Mouse (Mus musculus): ENCODE measurements around the gene Slc20a1. TPM values are rescaled to one million over a fixed set of nuclear protein-coding genes. Genes with fewer than 3 reads are reported as not detected.

Slc20a1 gene
- polyA plus RNA-seq, 1 experiment = 159 TPM

- no peaks in the 10 kb centered on the region for H3K4me1 ChIP-seq (ENCODE audit: control insufficient read depth, insufficient read depth, low read length)
- H3K27me3 ChIP-seq (ENCODE audit: control insufficient read depth, insufficient read depth, low read length) = no peaks in the 10 kb centered on the region
- TF ChIP-seq POLR2A (IDR thresholded peaks at IDR 0.05; ENCODE audit: borderline replicate concordance, insufficient read depth, low read length) = no peak
- TF ChIP-seq CTCF (IDR thresholded peaks at IDR 0.05; ENCODE audit: borderline replicate concordance, insufficient read depth, low read depth, low read length) = no peak
- H3K27ac ChIP-seq (ENCODE audit: insufficient read depth, low read length) = no peak overlapping the region
- no peak overlapping the region for H3K4me3 ChIP-seq (replicated peaks; ENCODE audit: insufficient read depth, low read depth, low read length)
- WGBS = 100% methylated on average over 2 of the region's 2 CpGs
- DNase-seq = no peak
Measured at GRCm38 (mm10) chr2:129196317-129196716, 2.2 kb upstream of the Slc20a1 start.

GRCm38 (mm10) chr2:129197197-129197596 lies 1.4 kb upstream of the Slc20a1 start:
- Histone ChIP-seq H3K27me3 (ENCODE audit: control insufficient read depth, insufficient read depth, low read length) (no peaks in the 10 kb centered on the region), H3K27ac (ENCODE audit: insufficient read depth, low read length) (no peak overlapping the region), H3K4me1 (ENCODE audit: control insufficient read depth, insufficient read depth, low read length) (no peaks in the 10 kb centered on the region), H3K4me3 (replicated peaks; ENCODE audit: insufficient read depth, low read depth, low read length) (no peak overlapping the region)
- DNase-seq = no peak
- WGBS = 77% methylated on average over 5 of the region's 5 CpGs
- TF ChIP-seq POLR2A (IDR thresholded peaks at IDR 0.05; ENCODE audit: borderline replicate concordance, insufficient read depth, low read length) (no peak), CTCF (IDR thresholded peaks at IDR 0.05; ENCODE audit: borderline replicate concordance, insufficient read depth, low read depth, low read length) (no peak)

DNA sequence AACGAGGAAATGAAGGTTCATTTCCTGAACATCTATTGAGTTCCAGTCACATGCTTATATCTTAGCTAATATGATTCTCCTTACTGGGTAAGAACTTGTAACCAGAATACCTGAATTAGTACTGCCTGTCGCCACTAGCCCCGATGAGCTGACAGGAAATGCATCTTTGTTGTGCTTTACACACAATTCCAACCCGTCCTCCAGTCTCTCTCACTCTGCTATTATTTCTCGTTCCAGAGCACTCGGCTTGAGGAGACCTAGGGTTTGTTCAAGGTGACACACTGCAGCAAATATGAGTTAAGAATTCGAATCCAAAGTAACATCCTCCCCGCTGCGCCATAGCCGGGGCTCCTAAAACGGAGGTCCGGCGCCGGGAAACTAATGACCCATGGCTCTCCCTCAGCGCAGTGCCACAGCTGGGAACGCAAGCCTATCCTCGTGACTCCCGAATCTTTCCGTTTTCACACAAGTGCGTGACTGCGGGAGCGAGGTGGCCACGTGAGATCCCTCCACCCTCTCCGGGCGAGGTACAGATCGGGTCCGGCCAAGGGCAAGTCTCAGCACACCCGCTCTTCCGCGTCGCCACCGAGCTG lies 625 bp upstream of the Slc20a1 start:
- no peaks in the 10 kb centered on the region for H3K4me1 ChIP-seq (ENCODE audit: control insufficient read depth, insufficient read depth, low read length)
- DNase-seq = no peak
- 1% methylated on average over 32 of the region's 32 CpGs for WGBS
- TF ChIP-seq POLR2A (IDR thresholded peaks at IDR 0.05; ENCODE audit: borderline replicate concordance, insufficient read depth, low read length) (no peak), CTCF (IDR thresholded peaks at IDR 0.05; ENCODE audit: borderline replicate concordance, insufficient read depth, low read depth, low read length) (no peak)
- peak overlapping the region; percentile 71 for H3K27ac ChIP-seq (ENCODE audit: insufficient read depth, low read length)
- H3K4me3 ChIP-seq (replicated peaks; ENCODE audit: insufficient read depth, low read depth, low read length) = peak overlapping the region; percentile 90
- H3K27me3 ChIP-seq (ENCODE audit: control insufficient read depth, insufficient read depth, low read length) = no peaks in the 10 kb centered on the region

DNA sequence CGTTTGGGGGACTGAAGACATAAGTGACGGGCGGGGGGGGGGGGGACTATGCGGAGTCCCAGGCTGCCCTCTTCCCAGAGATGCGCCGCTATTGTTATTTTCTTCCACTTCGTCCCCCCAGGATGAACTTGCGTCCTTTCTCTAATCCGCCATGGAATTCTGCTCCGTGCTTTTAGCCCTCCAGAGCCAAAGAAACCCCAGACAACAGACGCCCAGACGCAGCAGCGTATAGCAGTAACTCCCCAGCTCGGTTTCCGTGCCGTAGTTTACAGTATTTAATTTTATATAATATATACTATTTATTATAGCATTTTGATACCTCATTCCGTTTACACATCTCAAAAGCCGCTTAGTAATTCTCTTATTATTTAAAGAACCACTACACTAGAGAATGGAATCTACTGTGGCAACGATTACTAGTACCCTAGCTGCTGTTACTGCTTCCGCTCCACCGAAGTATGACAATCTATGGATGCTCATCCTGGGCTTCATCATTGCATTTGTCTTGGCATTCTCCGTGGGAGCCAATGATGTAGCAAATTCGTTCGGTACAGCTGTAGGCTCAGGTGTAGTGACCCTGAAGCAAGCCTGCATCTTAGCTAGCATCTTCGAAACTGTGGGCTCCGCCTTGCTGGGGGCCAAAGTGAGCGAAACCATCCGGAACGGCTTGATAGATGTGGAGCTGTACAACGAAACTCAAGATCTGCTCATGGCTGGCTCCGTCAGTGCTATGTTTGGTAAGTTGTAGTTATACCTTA lies 943 bp downstream of the Slc20a1 start:
- Histone ChIP-seq H3K4me1 (ENCODE audit: control insufficient read depth, insufficient read depth, low read length) (no peaks in the 10 kb centered on the region), H3K4me3 (replicated peaks; ENCODE audit: insufficient read depth, low read depth, low read length) (peak overlapping the region; percentile 99), H3K27me3 (ENCODE audit: control insufficient read depth, insufficient read depth, low read length) (no peaks in the 10 kb centered on the region), H3K27ac (ENCODE audit: insufficient read depth, low read length) (no peak overlapping the region)
- peak; percentile 40 to 55 for DNase-seq
- no peak; the same call in 1 of the 2 replicates for TF ChIP-seq POLR2A (IDR thresholded peaks at IDR 0.05; ENCODE audit: borderline replicate concordance, insufficient read depth, low read length)
- no peak for TF ChIP-seq CTCF (IDR thresholded peaks at IDR 0.05; ENCODE audit: borderline replicate concordance, insufficient read depth, low read depth, low read length)
- 7% methylated on average over 31 of the region's 31 CpGs for WGBS

DNA sequence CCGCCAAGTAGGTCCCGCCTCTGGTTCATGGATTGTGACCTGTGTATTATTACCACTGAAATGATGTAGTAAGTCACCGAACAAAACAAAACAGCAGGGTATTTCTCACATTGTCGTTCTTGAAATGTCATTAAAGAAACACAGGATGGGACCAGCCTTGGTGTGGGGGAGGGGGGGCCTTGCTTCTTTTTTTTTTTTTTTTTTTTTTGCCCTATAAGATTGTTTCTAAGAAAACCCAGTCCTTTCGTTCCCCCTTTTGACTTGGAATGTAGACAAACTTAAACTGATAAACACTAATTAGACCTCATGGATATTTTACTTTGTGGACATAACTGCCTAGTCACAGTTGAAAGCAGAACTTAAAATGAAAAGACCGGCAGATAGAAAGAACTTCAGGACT lies 6.4 kb downstream of the Slc20a1 start:
- Histone ChIP-seq H3K27ac (ENCODE audit: insufficient read depth, low read length) (no peak overlapping the region), H3K4me1 (ENCODE audit: control insufficient read depth, insufficient read depth, low read length) (0 out of 2 replicates have a peak, but pooled peaks cover 2% of the 10 kb centered on the region), H3K4me3 (replicated peaks; ENCODE audit: insufficient read depth, low read depth, low read length) (no peak overlapping the region), H3K27me3 (ENCODE audit: control insufficient read depth, insufficient read depth, low read length) (no peaks in the 10 kb centered on the region)
- no peak for DNase-seq
- 64% methylated on average over 6 of the region's 6 CpGs for WGBS
- TF ChIP-seq POLR2A (IDR thresholded peaks at IDR 0.05; ENCODE audit: borderline replicate concordance, insufficient read depth, low read length) (no peak), CTCF (IDR thresholded peaks at IDR 0.05; ENCODE audit: borderline replicate concordance, insufficient read depth, low read depth, low read length) (no peak)

- Histone ChIP-seq H3K4me1 (ENCODE audit: control insufficient read depth, insufficient read depth, low read length) (0 out of 2 replicates have a peak, but pooled peaks cover 2% of the 10 kb centered on the region), H3K4me3 (replicated peaks; ENCODE audit: insufficient read depth, low read depth, low read length) (no peak overlapping the region), H3K27me3 (ENCODE audit: control insufficient read depth, insufficient read depth, low read length) (no peaks in the 10 kb centered on the region), H3K27ac (ENCODE audit: insufficient read depth, low read length) (no peak overlapping the region)
- whole genome bisulfite sequencing = 74% methylated on average over 8 of the region's 8 CpGs
- TF ChIP-seq CTCF (IDR thresholded peaks at IDR 0.05; ENCODE audit: borderline replicate concordance, insufficient read depth, low read depth, low read length) = no peak
- no peak for TF ChIP-seq POLR2A (IDR thresholded peaks at IDR 0.05; ENCODE audit: borderline replicate concordance, insufficient read depth, low read length)
- DNase-seq = peak; percentile 37 to 49
Measured at GRCm38 (mm10) chr2:129206824-129207223, 8.3 kb downstream of the Slc20a1 start.

- TF ChIP-seq POLR2A (IDR thresholded peaks at IDR 0.05; ENCODE audit: borderline replicate concordance, insufficient read depth, low read length) (no peak), CTCF (IDR thresholded peaks at IDR 0.05; ENCODE audit: borderline replicate concordance, insufficient read depth, low read depth, low read length) (no peak)
- no peaks in the 10 kb centered on the region for H3K27me3 ChIP-seq (ENCODE audit: control insufficient read depth, insufficient read depth, low read length)
- H3K4me1 ChIP-seq (ENCODE audit: control insufficient read depth, insufficient read depth, low read length) = 0 out of 2 replicates have a peak, but pooled peaks cover 2% of the 10 kb centered on the region
- H3K27ac ChIP-seq (ENCODE audit: insufficient read depth, low read length) = no peak overlapping the region
- no peak overlapping the region for H3K4me3 ChIP-seq (replicated peaks; ENCODE audit: insufficient read depth, low read depth, low read length)
- DNase-seq = no peak
- WGBS = 80% methylated on average over 8 of the region's 8 CpGs
Measured at GRCm38 (mm10) chr2:129208181-129208746, 9.7 kb downstream of the Slc20a1 start.
